Mouse (Mus musculus) B cell, adult 62 days (primary cell): ENCODE measurements around the gene Lingo2. TPM values are rescaled to one million over a fixed set of nuclear protein-coding genes. Genes with fewer than 3 reads are reported as not detected.

Experiments
- total RNA-seq: library from RNA; stranded (reverse); gene quantifications from 4 replicates; pipeline ENCODE4 v1.2.4, GENCODE M21; 2023

The Lingo2 gene
- total RNA-seq = not detected in 4 replicates

GRCm38 (mm10) chr4:36951150-36951954 is at the start of gene Lingo2:
Gene Lingo2 (minus strand): TSS chr4:36951747.

